Mouse (Mus musculus): ENCODE results near the gene Dld. TPM values are rescaled to one million over a fixed set of nuclear protein-coding genes. Genes with fewer than 3 reads are reported as not detected.

Dld gene
- polyA plus RNA-seq, 1 experiment from 2014 or later, result 95.6 TPM

DNA sequence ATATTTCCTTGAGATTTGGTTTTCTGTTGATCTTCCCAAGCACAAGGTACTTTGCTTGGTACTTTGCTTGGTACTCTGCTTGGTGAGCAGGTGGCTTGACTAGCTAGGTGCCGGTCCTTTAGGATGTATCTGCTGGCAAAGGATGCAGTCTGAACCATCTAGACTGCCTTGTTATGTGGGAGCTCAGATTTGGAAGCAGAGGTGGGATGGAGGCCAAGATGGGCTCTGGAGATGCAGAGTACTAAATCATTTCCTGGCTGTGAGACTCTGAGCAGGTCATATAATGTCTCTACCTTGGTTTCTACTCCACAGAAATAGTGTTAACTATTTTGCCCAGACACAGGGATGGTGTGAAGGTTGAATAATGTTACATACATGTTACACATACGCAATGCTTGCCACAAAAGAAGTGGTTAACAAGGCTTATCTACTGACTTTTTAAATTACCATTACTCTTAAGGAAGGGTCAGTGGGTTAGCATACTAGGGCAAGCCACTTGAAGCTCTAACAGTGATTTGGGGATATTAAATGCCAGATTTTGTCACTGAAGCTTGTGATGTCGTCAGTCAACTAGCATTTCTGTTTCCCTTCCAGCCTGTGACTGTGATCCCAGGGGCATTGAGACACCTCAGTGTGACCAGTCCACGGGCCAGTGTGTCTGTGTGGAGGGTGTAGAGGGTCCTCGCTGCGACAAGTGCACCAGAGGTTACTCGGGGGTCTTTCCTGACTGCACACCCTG is 33.4 kb downstream of the Dld start:
- Histone ChIP-seq H3K9ac (replicated peaks) (no peak overlapping the region), H3K4me2 (ENCODE audit: low read depth, low read length) (no peak overlapping the region), H3K27ac (ENCODE audit: low read depth) (no peak overlapping the region), H3K36me3 (replicated peaks; ENCODE audit: insufficient read depth, low read length) (no peaks in the 10 kb centered on the region), H3K9me3 (ENCODE audit: low read length) (no peaks in the 10 kb centered on the region), H3K4me3 (ENCODE audit: low read depth, low read length) (no peak overlapping the region), H3K27me3 (ENCODE audit: insufficient read depth, low read length) (no peaks in the 10 kb centered on the region), H3K4me1 (ENCODE audit: insufficient read depth) (no peaks in the 10 kb centered on the region)
- TF ChIP-seq CTCF (IDR thresholded peaks at IDR 0.05; ENCODE audit: low read depth), result no peak
- no peak for TF ChIP-seq EP300 (IDR thresholded peaks at IDR 0.05; ENCODE audit: low read depth)
- ATAC-seq (no peak), DNase-seq (no peak)
- WGBS (ENCODE audit: insufficient replicate concordance), result 75% methylated on average over 7 of the region's 7 CpGs

- Histone ChIP-seq H3K27ac (ENCODE audit: low read depth) (no peak overlapping the region), H3K27me3 (ENCODE audit: insufficient read depth, low read length) (no peaks in the 10 kb centered on the region), H3K4me2 (ENCODE audit: low read depth, low read length) (no peak overlapping the region), H3K4me3 (ENCODE audit: low read depth, low read length) (no peak overlapping the region), H3K4me1 (ENCODE audit: insufficient read depth) (no peaks in the 10 kb centered on the region), H3K9me3 (ENCODE audit: low read length) (no peaks in the 10 kb centered on the region), H3K9ac (replicated peaks) (no peak overlapping the region), H3K36me3 (replicated peaks; ENCODE audit: insufficient read depth, low read length) (no peaks in the 10 kb centered on the region)
- DNase-seq (no peak), ATAC-seq (no peak)
- TF ChIP-seq EP300 (IDR thresholded peaks at IDR 0.05; ENCODE audit: low read depth) (no peak), CTCF (IDR thresholded peaks at IDR 0.05; ENCODE audit: low read depth) (no peak)
- 77% methylated on average over 6 of the region's 6 CpGs for WGBS (ENCODE audit: insufficient replicate concordance)
Measured at GRCm38 (mm10) chr12:31315961-31316360, 35.3 kb downstream of the Dld start.

- Histone ChIP-seq H3K9me3 (ENCODE audit: low read length) (no peaks in the 10 kb centered on the region), H3K4me3 (ENCODE audit: low read depth, low read length) (no peak overlapping the region), H3K4me2 (ENCODE audit: low read depth, low read length) (no peak overlapping the region), H3K9ac (replicated peaks) (no peak overlapping the region), H3K36me3 (replicated peaks; ENCODE audit: insufficient read depth, low read length) (no peaks in the 10 kb centered on the region), H3K27me3 (ENCODE audit: insufficient read depth, low read length) (no peaks in the 10 kb centered on the region), H3K4me1 (ENCODE audit: insufficient read depth) (no peaks in the 10 kb centered on the region), H3K27ac (ENCODE audit: low read depth) (no peak overlapping the region)
- WGBS (ENCODE audit: insufficient replicate concordance), result 80% methylated on average over 7 of the region's 7 CpGs
- no peak for DNase-seq
- ATAC-seq, result no peak
- TF ChIP-seq EP300 (IDR thresholded peaks at IDR 0.05; ENCODE audit: low read depth) (no peak), CTCF (IDR thresholded peaks at IDR 0.05; ENCODE audit: low read depth) (no peak)
Measured at GRCm38 (mm10) chr12:31314310-31314709, 36.9 kb downstream of the Dld start.

GRCm38 (mm10) chr12:31313136-31313535 is 38.1 kb downstream of the Dld start:
- H3K36me3 ChIP-seq (replicated peaks; ENCODE audit: insufficient read depth, low read length), result no peaks in the 10 kb centered on the region
- ATAC-seq, result no peak
- no peaks in the 10 kb centered on the region for H3K9me3 ChIP-seq (ENCODE audit: low read length)
- no peaks in the 10 kb centered on the region for H3K4me1 ChIP-seq (ENCODE audit: insufficient read depth)
- no peak overlapping the region for H3K27ac ChIP-seq (ENCODE audit: low read depth)
- H3K4me2 ChIP-seq (ENCODE audit: low read depth, low read length), result no peak overlapping the region
- DNase-seq, result no peak
- TF ChIP-seq EP300 (IDR thresholded peaks at IDR 0.05; ENCODE audit: low read depth) (no peak), CTCF (IDR thresholded peaks at IDR 0.05; ENCODE audit: low read depth) (no peak)
- H3K9ac ChIP-seq (replicated peaks), result no peak overlapping the region
- no peaks in the 10 kb centered on the region for H3K27me3 ChIP-seq (ENCODE audit: insufficient read depth, low read length)
- no peak overlapping the region for H3K4me3 ChIP-seq (ENCODE audit: low read depth, low read length)
- WGBS (ENCODE audit: insufficient replicate concordance), result 87% methylated on average over 4 of the region's 4 CpGs

- Histone ChIP-seq H3K9me3 (ENCODE audit: low read length) (no peaks in the 10 kb centered on the region), H3K4me1 (ENCODE audit: insufficient read depth) (no peaks in the 10 kb centered on the region), H3K9ac (replicated peaks) (no peak overlapping the region), H3K27me3 (ENCODE audit: insufficient read depth, low read length) (no peaks in the 10 kb centered on the region), H3K36me3 (replicated peaks; ENCODE audit: insufficient read depth, low read length) (no peaks in the 10 kb centered on the region), H3K4me2 (ENCODE audit: low read depth, low read length) (no peak overlapping the region), H3K4me3 (ENCODE audit: low read depth, low read length) (no peak overlapping the region), H3K27ac (ENCODE audit: low read depth) (no peak overlapping the region)
- 67% methylated on average over 5 of the region's 5 CpGs for WGBS (ENCODE audit: insufficient replicate concordance)
- no peak for TF ChIP-seq EP300 (IDR thresholded peaks at IDR 0.05; ENCODE audit: low read depth)
- no peak for TF ChIP-seq CTCF (IDR thresholded peaks at IDR 0.05; ENCODE audit: low read depth)
- no peak for DNase-seq
- no peak for ATAC-seq
Measured at GRCm38 (mm10) chr12:31312281-31312680, 39.0 kb downstream of the Dld start.

GRCm38 (mm10) chr12:31311671-31312265 is 39.5 kb downstream of the Dld start:
- Histone ChIP-seq H3K27ac (ENCODE audit: low read depth) (no peak overlapping the region), H3K4me2 (ENCODE audit: low read depth, low read length) (no peak overlapping the region), H3K9ac (replicated peaks) (no peak overlapping the region), H3K27me3 (ENCODE audit: insufficient read depth, low read length) (no peaks in the 10 kb centered on the region), H3K4me3 (ENCODE audit: low read depth, low read length) (no peak overlapping the region), H3K9me3 (ENCODE audit: low read length) (no peaks in the 10 kb centered on the region), H3K4me1 (ENCODE audit: insufficient read depth) (no peaks in the 10 kb centered on the region), H3K36me3 (replicated peaks; ENCODE audit: insufficient read depth, low read length) (no peaks in the 10 kb centered on the region)
- ATAC-seq (no peak), DNase-seq (no peak)
- WGBS (ENCODE audit: insufficient replicate concordance), result 78% methylated on average over 9 of the region's 9 CpGs
- TF ChIP-seq CTCF (IDR thresholded peaks at IDR 0.05; ENCODE audit: low read depth), result no peak
- TF ChIP-seq EP300 (IDR thresholded peaks at IDR 0.05; ENCODE audit: low read depth), result no peak

All from liver, postnatal 0 days (tissue).